Mouse (Mus musculus) induced T-regulatory cell, adult 2 months (primary cell): ENCODE data around the gene Coro1b.
A peak's percentile ranks its signal among the peaks of the same experiment; 100 is the strongest.

ENCODE experiments used
- DNase-seq: peaks from one replicate; pipeline ENCODE4 v3.0.0-alpha.2; 2012; ENCODE audit warnings: low read depth

The Coro1b gene

DNA sequence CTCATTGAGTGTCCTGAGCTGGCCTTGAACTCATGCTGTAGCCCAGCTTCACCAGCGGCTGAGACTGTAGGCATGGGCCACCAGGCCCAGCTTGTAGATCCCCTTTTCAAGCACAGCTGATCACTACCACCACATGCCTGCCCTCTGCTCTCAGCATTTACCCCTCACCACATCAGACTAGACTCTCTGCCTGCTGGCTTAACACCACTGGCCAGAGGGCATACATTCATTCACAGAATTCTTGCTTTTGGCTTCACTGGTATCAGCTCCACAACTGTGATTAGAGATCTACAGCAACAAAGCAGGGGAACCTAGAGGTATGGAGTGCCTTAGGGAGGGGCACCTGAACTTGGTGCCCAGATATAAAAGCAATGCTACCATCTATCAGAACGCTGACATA lies 27.9 kb upstream of the Coro1b start:
- DNase-seq: no peak

DNA sequence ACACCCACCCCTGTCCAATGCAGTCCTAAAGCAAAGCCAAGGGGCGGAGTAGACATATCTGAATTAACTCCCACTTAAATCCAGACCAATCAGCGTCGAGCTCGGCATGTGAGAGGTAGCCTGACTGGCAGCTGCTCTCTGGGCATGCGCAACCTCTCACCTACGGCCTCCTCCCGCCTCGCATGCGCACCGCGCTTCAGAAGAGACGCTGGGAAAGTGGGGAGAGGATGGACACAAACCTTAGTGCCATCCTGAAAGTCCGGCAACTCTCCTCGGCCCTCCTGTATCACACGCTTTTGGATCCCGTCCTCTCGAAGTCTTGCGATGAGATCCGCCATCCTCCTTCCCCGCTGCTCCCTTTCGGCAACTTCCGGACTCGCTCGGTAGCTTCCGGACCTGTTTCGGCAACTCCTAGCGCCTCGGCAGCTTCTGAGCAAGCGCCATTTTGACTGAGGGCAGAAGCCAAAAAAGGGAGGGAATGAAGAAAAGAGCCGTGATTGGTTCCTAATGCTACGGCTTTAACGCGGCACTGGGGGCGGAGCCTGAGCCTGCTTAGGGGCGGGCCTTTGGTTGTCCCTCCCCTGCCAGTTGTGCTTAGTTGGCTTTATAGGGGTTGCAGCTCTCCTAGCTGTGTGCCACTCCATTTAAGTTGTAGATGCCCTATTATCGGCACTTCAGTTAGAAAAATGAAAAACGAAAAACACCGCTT lies 27.2 kb upstream of the Coro1b start:
- peak; percentile 99 for DNase-seq

DNA sequence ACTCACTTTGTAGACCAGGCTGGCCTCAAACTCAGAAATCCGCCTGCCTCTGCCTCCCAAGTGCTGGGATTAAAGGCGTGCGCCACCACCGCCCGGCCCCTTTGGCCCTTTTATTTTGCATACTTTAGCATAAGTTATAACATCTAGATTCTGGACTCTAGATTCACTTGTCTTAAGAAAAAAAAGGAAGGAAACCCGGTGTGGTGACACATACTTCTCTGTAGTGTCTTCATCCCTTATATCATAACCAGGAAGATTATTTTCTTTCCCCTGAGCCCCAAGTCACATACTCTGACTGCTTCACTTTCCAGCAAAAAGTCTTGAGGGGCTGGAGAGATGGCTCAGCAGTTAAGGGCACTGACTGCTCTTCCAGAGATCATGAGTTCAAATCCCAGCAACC lies 26.5 kb upstream of the Coro1b start:
- DNase-seq: peak; percentile 57

DNA sequence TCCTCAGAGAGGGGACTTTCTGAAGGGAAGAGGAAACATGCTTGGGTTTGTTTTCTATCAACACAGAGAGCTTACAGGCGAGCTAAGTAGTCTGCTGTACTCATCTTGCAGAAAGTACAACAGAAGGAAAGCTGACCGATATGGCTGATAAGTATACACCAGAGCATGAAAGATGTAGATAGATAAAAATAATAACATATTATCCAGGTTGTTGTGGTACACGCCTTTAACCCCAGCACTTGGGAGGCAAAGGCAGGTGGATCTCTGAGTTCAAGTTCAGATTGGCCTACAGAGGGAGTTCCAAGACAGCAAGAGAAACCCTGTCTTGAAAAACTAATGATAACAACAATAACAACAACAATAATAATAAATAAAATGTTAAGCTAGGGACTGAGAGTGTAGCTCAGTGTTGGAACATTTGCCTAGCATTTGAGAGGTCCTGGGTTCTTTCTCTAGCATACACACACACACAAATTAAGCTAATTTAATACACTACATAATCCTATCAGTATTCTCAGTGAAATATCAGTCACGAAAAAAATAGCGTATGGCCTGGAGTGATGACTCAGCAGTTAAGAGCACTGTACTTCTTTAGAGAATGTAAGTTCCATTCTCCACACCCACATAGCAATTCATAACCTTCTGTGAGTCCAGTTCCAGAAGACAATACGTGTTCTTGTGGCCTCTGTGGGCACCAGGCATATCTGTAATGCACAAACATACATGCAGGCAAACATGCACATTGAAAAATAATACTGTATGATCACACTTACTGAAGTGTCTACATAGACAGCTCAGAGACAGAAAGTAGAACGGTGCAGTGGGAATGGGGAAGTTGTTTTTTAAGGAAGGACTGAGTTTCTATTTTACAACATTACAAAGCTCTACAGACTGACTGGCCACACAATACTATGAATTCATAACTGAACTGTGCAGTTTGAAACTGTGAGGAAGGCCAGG lies 25.7 kb upstream of the Coro1b start:
- peak; percentile 52 for DNase-seq

DNA sequence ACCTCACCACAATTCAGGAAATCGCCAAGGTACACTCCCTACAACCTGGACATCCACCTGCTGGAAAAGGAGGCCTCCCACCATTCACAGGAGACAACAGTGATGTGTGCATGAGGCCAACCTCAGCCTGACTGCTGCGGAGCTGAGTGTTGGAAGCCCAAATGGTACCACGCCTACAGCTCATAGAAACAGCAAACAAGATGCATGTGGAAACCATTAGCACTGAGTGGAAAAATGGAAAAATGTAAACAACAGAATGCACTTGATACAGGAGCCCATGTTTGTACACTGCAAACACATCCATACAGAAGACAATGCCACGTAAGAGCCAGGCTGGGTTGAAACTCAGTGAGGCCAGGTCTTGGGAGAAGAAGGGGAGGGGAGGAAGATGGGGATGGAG lies 24.0 kb upstream of the Coro1b start:
- DNase-seq: no peak

DNA sequence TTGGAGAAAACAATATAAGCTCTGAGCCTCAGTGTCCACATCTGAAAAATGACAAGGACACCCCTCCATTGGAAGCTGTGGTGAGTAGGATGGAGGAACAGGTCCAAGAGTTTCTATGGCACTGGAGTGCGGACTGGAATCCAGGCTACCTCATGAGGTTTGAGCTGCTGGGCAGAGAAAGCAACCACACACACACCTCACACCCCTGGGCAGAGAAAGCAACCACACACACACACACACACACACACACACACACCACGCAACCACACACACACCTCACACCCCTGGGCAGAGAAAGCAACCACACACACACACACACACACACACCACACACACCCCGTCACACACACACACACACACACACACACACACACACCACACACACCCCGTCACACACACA lies 23.2 kb upstream of the Coro1b start:
- DNase-seq: peak; percentile 53

DNA sequence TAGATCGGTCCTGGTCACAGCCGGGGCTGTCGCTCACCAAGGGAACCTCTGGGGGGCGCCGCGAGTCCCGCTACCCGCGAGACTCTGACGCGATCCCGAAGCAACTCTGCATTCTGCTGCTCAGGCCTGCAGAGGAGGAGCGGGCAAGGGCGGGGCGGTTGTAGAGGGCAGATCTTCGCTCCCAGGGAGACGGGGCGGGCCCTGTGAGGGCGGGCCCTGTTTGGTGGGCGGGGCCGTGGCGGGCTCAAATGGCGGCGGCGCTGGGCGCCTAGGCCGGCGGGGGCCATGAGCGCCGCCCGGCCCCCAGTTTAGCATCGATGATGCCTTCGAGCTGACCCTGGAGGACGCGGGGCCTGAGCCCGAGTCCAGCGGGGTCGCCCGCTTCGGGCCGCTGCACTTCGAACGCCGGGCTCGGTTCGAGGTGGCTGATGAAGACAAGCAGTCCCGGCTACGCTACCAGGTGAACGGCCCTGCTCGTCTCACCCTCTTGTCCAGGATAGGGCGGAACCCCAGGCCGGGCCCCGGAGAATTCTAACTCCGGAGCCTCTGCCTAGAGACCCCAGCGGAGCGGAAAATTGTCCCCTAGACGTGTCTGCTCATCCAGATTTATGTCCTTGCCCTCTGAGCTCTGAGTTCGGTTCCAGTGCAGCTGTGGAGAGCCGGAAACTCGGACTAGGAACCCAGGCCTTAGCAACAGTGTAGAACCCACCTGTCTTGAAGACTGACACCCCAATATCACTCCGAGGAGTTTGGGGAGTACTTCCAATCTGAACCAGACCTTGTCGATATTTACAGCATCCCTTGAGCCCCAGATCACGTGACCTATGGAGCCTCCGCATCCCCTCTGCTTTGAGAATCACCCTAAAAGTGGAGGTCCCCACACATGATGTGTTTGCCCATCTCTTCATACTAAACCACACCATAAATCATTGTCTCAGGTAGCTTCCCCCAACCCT lies 22.4 kb upstream of the Coro1b start, which contains the start of gene Aip:
Gene Aip (minus strand): TSS at position 118 of the 956 bp plus-strand sequence.
- peak; percentile 98 for DNase-seq

DNA sequence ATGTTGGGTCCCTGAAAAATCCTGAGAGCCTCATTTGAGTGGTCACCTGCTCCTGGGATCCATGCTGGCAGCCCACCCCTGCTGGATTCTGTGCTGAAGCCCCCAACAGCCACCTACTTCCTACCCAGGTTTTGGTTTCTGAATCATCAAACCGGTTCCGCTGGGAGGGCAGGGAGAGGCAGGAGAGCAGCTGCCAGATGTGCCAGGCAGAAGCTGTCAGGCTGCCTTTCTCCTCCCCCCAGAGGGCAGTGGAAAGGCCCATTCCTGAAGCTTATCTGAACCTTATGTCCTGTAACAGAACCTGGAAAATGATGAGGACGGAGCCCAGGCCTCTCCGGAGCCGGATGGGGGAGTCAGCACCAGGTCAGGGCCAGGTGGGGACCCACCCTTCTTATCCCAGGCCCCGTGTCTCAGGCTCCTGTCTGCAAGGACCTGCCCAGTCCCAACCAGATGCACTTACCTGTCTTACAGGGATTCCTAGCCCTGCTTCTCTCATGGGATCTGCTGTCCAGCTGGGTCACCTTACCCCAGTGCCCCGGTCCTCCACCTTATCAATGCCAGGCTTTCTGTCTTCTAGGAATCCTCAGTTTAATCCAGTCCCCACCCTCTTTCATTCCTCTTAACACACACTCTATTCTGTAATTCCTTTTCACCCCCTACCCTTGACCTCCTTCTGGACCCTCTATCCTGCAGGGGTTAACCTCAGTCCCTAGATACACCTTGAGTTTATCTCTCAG lies 21.5 kb upstream of the Coro1b start:
- DNase-seq: peak; percentile 53

DNA sequence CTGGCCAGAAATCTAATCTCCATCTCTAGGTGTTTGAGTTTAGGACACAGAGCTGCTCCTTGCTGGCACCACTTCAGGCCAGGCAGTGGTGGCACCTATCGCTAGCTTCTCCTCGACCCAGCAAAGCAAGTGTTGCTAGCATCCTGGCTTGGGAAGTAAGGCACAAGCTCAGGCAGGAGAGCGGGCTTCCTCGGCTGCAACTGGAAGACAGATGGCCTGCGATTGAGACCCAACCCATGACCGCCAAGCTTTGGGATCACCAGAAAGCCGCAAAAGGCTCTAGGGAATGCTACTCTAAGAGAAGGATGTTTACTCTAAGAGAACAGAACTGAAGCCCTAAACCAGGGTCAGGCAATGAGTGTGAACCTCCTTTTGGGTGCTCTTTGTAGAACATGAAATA lies 19.0 kb upstream of the Coro1b start:
- DNase-seq: no peak

DNA sequence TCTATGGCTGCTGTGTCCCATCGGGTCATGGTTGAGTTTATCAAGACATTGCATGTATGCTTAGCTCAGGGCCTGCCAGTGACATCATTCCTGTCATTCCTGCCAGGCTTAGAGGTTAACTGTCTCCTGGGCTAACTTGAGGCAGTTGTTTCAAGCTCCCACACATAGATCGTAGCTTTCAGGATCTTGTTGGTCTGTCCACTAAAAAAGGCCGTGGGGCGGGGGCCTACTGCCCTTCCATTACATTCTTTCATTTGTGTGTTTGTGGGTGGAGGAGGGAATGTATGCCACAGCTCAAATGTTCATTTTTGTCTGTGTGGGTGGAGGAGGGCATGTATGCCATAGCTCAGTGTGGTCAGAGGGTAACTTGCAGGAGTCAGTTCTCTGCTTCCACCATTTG lies 18.3 kb upstream of the Coro1b start:
- no peak for DNase-seq

DNA sequence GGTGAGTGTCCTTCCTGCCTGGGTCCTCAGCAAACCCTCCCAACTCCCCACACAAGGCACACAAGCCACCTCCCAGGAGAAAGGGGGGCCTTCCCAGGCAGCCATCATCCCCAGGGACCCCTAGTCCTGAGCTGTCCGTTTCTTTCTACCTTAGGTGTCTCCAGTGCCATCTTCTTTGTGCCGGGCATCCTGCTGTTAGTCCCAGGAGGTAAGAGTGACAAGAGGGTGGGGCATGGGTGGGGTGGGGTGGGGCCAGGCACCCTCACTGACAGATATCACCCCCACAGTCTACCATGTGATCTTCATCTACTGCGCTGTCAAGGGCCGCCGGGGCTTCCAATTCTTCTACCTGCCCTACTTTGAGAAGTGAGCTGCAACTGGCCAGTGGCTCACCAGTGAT lies 17.3 kb upstream of the Coro1b start:
- DNase-seq: no peak

DNA sequence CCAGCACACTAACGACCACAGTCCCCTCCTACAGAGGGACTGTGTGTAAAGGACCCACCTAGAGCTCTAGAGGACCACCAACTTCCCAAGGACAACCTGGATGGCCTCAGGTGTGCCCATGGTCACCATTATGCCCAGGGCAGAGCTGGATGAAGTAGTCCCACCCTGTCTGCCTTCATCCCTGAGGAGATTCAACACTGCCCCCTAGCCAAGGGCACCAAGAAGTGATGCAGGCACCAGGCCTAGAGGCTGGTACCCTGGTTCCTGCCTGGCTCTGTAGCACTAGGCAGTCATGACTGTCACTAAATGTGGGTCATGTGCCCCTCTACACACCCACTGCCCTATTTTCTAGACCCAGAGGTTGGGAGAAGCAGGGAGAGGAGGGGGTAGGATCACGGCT lies 16.7 kb upstream of the Coro1b start:
- DNase-seq: no peak

DNA sequence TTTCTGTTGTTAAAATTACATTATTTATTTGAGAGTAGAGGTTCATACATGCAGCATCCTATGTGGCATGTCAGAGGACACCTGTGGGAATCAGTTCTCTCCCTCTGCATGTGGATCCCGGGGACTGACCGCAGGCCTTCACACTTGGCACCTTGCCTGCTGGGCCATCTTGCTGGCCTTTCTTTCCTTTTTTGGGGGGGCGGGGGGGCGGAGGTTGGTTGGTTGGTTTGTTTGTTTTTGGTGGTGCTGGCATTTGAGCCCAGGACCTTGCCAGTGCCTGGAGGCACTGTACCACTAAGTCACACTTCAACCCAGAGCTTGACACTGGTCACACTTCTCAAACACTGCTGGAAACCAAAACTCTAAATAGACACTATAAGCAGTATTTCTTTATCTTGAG lies 14.1 kb upstream of the Coro1b start:
- no peak for DNase-seq

DNA sequence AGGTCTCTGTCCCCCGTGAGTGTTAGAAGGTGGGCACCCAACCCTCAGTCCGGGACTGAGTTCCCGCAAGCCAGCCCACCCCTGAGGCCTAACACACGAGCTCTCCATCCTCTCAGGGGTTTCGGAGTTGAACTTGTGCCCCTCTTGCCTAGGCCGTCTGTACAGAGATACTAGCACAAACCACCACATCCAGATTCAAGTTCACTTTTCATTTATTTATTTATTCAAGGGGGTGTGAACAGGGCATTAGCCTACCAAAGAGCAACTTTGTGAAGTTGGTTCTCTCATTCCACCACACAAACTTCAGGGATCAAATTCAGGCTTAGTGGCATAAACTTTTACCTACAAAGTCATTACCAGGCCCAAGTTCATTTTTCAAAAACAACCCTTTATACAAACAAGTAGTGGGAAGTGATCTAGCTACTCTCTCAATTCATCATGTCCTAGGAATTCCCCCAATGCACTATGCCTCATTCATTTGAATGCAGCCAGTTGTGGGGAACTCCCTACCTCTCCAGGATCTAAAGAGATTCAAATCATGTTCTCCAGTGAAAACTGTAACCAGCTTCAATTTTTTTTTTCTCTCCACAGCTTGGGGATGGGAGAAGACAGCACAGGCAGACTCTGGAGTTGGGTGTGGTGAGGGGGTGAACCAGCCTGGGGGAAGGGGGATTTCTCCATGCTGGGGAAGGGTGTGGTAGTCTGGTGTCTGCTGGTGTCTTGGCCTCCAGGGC lies 13.0 kb upstream of the Coro1b start:
- peak; percentile 61 for DNase-seq

DNA sequence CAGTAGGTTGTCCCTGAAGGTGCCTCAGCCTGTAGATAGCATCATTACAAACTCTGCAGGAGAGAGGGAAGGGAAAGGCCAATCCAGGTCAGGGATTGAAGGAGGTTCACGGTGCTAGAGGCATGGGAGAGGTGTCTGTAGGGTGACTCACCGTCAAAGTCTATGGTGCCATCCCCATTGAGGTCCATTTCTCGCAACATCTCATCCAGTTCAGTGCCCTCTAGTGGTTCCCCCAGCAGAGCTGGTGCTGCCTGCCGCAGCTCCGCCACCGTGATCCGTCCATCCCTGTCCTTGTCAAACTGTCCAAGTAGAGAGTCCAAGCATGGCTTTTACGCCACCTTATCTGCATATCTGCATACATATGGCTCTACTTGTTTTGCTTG lies 12.5 kb upstream of the Coro1b start:
- peak; percentile 76 for DNase-seq

DNA sequence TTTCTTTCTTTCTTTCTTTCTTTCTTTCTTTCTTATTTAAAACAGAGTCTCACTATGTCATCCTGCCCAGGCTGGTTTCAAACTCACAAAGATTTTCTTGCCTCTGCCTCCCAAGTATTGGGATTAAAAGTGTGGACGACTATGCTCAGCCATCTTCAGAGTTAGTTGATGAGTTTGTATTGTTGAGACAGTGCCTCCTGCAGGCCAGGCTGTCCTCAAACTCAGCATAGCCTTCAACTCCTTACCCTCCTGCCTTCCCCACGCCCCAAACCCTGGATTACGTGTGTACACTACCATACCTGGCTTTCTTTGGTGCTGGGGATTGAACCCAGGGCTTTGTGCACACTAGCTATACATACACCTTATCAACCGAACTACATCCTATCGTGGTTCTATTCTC lies 12.0 kb upstream of the Coro1b start:
- peak; percentile 72 for DNase-seq

DNA sequence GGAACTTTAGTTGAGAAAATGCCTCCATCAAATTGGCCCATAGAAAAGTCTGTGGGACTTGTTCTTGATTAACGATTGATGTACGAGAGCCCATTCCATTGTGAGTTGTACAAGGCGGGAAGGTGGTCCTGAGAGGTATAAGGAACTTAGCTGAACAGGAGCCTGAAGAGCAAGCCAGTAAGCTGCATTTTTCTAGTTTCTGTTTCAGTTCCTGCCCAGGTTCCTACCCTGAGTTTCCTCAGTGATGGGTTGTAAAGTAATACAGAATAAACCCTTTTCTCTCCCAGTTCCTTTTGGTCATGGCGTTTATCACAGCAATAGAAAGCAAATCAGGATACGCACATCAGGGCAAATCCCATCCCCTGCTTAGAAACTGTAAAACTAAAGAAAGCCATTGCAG lies 10.5 kb upstream of the Coro1b start:
- peak; percentile 65 for DNase-seq

DNA sequence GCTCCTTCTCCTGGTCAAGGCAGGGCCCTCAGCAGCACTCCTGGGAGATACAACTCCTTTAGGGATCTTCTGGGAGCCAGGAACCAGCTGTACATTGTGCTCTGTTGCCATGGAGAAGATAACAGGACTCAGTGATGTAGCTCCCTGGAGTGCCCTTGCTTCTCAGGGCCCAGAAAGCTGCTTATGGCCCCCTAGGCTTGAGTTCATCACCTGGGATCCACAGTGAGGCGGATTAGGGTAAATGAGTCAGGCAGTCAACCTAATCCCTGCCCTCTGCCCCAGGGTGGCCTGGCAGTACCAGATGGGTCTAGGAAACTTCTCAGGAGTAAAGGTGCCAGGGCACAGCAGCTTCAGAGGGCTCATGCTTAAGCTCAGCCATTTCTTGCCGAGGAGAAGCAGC lies 9.0 kb upstream of the Coro1b start, which contains the start of gene Gpr152:
Gene Gpr152 (plus strand): TSS at position 342 of the 400 bp plus-strand sequence.
- no peak for DNase-seq

DNA sequence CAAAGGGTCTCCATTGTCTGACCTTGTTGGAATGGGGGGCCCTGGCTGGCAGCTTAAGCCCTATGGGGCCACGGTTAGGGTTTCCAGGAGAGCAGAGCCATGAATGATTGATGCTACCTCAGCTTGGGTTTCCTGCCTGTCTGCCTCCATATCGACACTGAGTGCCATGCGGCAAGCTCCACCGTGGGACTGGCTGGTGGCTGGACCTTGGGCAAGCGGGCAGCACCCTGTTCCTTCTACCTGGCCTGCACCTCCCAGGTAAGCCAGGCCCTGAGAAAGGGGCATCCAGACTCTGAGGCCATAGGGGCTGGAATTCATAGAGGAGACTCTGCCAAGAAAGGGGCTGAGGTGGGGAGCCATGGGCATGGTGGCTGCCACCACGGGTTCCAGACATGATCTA lies 8.3 kb upstream of the Coro1b start:
- DNase-seq: no peak

DNA sequence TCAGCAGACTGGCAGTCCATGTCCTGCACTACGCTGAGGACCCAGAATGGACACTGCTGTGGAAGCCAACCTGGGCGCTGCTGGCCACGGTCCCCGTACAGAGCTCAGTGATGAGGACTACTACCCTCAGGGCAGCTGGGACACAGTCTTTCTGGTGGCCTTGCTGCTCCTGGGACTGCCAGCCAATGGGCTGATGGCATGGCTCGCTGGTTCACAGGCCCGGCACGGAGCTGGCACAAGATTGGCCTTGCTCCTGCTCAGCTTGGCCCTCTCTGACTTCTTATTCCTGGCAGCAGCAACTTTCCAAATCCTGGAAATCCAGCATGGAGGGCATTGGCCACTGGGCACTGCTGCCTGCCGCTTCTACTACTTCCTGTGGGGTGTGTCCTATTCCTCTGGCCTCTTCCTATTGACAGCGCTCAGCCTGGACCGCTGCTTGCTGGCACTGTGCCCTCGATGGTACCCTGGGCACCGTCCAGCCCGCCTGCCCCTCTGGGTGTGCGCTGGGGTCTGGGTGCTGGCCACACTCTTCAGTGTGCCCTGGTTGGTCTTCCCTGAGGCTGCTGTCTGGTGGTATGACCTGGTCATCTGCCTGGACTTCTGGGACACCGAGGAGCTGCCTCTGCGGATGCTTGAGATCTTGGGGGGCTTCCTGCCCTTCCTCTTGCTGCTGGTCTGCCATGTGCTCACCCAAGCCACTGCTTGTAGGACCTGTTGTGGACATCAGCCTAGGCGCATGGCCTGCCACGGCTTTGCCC lies 5.8 kb upstream of the Coro1b start:
- DNase-seq: no peak
